Mouse (Mus musculus) heart, adult 11 months (tissue): Measurements from ENCODE around the gene Sez6.
A peak's percentile ranks its signal among the peaks of the same experiment; 100 is the strongest.

Source experiments
- DNase-seq: peaks from one replicate; pipeline ENCODE4 v3.0.0; 2022

Gene Sez6

DNA sequence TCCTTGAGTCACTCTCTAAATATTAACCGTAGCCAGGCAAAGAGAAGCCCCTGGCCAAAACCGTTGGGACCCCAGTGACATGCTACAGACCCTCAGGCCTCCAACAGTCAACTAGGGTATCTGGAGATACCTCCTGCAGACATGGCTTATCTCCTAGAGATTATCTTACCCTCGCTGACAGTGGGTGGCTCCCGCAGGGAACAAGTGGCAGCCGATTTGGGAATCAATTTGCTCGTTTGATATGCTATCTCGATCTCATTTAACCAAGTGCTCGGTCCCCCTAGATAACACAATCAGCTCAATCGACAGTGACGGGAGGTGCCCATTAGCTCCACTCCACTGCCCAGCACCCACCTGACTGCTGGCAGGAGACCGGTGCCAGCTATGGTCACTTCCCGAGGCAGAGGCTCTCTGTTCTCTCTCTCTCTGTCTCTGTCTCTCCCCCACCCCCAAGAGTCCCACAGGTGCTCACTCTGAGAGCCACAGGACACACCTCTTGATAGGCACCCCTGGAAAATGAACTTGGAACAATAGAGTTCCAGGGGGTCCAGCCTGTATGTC lies 19.6 kb downstream of the Sez6 start:
- DNase-seq = no peak

DNA sequence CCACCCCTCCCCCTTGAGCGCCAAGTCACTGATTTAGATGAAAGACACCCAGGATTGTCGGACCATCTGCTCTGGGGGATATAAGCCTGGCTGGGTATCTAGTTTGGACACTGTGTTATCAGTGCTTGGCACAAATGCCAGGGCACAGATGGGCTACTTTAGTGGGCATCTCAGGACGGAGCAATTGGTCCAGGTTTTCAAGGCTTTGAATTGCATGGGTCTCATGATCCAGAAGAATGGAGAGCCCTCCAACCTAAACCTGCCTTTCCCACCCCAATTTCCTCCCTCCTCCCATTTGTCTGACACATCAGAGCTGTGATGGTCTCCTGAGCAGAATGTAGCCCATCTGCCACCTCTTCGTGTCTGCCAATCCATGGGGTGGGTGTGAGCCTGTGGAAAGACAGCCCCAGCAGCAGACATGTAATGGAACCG lies 20.2 kb downstream of the Sez6 start:
- DNase-seq = no peak

GRCm38 (mm10) chr11:77953671-77954070 lies 23.1 kb downstream of the Sez6 start:
- no peak for DNase-seq

DNA sequence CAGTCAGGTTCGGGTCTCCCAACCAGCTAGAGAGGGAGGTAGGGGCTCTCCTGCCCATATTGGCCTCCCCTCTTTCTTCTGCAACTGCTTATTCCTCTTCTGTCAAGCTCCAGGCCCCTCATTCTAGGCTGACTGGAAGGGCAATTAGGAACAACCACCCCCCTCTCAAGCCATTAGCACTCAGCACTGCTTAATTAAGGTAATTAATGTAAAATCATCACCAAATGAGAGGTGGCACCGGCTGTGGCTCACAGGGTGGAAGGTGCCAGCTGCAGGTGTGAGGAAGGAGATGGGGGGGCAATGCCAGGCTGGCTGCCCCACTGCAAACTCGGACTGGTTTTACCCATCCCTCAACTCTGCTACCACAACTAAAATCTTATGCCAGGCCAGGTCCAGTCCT lies 25.8 kb downstream of the Sez6 start:
- no peak for DNase-seq

GRCm38 (mm10) chr11:77958268-77958667 lies 27.7 kb downstream of the Sez6 start:
- peak; percentile 84 for DNase-seq

DNA sequence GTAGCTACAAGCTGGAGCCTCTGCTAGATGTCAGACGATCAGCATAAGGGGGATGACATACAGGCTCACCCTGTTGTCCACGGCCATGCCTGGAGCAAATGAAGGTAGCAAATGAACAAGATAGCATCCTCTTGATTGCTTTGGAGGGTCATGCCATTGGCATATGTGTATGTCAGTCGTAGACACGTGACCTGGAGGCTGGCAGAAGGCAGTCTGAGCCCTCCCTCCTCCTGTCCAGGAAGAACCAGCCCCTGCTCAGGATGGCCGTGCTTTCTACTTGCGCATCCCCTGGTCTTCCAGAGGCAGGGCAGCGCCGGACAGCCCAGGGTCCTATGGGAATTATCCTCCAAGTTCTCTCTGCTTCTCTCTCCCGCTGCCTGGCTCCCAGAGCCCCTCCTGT lies 28.3 kb downstream of the Sez6 start:
- no peak for DNase-seq

GRCm38 (mm10) chr11:77960199-77960598 lies 29.6 kb downstream of the Sez6 start:
- DNase-seq = peak; percentile 86

DNA sequence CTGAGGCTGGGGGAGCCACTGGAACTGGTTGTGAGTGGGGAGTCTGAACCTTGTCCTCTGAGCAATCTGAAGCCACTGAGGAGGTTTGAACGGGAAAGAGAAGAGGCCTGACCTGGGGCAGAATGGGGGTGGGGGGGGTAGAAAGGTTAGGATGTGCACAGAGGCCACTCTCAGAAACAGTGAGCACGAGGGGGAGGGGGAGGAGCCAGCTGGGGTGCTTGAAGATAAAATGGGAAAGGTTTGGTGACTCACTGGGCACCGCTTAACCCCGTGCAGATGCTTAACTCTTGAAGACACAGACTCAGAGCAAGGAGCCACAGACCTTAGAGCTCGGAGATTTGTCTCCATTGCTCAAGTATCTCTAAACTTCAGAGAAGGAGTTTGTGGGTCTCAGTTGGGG lies 30.3 kb downstream of the Sez6 start:
- DNase-seq = no peak

GRCm38 (mm10) chr11:77962946-77963345 lies 32.3 kb downstream of the Sez6 start:
- no peak for DNase-seq

DNA sequence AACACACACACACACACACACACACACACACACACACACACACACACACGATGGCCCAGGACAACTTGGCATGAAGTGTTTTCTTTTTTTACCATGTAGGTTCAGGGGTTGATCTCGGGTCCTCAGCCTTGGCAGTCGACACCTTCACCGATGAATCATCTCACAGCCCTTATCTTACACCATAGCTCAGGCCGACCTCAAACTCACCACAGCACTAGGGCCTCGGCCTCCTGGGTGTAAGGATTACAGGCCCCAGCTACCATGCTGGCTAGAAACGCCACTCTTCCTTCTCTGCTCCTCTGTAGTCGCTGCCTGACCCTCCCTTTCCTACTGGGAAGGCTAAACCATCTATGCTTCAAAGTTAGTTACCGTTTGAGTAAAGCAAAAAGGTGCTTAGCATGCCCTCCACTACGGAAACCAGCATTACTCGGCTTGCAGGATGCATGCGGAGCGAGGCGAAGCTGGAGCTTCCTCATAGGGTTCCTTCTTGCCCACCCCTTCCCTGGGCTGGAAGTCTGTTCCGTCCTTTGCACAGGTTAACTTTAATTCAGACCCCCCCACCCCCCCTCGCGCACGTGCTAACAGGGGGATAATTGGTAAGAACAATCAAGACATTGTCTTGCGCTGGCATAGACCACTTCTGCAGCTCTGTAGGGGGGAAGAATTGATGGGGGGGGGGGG lies 34.0 kb downstream of the Sez6 start:
- DNase-seq = no peak

DNA sequence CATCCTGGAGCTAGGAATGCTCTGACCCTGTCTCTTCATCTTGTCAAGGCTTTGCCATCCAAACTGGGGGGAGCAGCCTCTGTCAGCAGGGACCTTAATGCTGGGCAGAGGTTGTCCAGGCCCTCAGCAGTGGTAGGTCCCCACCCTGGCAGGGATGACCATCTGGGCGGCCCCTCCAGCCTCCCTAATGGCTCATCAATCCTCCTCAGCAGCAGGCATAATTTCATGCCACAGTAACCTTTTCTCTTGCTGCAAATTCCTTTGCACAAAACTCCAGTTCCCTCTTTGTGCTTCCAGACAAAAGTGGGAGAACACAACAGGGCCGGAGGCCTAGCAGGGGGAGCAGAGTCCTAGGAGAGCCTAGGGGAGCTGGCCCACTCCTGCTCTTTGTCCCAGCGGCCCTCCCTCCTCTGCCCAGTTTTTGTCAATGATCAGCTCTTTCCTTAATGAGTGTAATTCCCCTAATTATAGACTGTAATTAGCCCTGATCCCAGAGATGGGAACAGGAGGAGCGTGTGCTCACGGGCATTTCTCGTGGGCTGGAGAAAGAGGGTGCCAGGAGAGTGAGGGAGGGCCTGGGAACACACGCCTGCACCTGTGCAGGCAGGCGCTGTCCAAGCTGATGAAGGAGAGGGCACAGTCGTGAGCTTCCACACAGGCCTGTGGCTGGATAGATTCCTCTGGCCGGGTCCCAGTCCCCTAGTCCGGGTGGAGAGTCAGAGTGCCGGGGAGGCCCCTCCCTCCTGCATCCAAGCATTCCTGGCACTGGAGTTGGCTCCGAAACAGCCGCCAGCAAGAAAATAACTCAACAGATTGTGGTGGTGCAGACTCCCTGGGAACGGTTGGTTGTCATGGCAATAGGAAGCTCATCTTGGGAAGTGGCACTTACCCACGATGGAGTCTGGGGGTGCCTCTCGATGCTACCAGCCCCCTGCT lies 34.8 kb downstream of the Sez6 start:
- DNase-seq = peak; percentile 91

DNA sequence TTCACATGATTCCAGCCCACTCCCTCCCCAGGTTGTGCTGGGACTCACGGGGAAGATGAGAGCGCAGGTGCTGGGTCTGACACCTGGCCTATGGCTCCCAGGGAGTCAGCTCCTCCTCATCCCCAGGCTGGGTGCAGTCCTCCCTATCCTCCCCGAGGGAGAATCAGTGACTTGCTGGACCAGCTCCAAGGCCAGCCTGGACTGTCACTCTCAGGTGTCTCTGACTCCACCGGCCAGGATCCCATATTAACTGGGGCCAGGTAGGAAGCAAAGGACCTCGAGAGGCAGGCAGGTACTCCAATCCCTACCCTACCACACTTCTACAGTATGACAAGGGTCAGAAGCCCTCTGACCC lies 35.4 kb downstream of the Sez6 start:
- peak; percentile 85 for DNase-seq

- DNase-seq = peak; percentile 90
Observed at GRCm38 (mm10) chr11:77967114-77967513, 36.5 kb downstream of the Sez6 start.

DNA sequence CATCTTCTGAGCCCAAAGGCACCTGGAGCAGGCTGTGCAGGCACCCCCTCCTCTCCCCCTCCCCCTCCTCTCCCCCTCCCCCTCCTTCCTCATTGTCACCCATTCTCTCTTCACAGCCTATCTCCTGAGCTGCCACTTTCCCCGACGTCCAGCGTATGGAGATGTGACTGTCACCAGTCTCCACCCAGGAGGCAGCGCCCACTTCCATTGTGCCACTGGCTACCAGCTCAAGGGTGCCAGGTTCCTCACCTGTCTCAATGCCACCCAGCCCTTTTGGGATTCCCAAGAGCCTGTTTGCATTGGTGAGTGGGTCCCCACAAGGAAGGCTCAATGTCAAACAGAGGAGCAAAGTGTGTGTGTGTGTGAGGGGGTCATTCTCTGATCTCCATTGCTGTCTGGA lies 38.2 kb downstream of the Sez6 start:
- peak; percentile 87 for DNase-seq

GRCm38 (mm10) chr11:77970718-77971117 lies 40.1 kb downstream of the Sez6 start:
- DNase-seq = no peak

DNA sequence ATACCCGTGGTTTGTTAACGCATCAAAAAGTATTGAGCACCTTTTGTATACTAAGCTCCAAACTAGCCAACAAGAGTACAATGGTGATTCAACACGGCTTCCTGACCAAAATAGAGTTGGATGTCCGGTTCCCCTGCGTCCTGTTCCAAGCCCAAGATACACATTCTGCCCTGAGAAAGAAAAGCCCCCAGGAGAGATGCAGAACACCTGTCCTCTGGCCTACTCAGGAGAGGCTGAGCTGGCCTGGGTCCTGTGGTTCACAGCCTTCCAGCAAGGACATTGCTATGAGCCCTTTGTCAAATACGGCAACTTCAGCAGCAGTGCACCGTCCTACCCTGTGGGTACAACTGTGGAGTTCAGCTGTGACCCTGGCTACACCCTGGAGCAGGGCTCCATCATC lies 42.9 kb downstream of the Sez6 start:
- DNase-seq = peak; percentile 94

DNA sequence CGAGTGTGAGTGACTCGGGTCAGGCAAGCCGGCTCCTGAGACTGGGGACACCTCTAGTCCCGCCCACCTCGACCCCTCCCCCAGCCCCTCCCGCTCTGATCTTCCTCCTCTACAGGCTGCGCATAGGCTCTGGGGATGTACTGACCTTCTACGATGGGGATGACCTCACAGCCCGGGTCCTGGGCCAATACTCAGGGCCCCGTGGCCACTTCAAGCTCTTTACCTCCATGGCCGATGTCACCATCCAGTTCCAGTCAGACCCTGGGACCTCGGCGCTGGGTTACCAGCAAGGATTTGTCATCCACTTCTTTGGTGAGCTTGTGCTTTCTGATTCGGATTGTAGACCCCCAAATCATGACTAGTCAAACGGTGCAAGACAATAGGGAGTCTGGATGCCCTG lies 43.7 kb downstream of the Sez6 start:
- DNase-seq = peak; percentile 92

DNA sequence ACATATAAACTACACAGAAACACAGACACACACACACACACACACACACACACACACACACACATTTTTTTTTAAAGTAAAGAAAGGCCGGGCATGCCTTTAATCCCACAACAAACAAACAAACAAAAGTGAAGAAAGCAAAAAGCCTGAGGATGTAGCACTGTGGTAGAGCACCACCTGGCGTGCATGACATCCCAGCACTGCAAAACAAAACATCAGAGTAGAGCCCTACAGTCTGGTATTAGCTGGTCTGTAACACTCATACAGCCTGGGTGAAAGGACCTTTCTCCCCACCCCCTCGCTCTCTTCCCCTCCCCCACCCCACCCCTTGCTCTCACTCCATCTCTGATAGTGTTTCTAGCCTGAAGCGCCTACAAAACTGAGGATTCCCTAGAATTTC lies 45.3 kb downstream of the Sez6 start:
- no peak for DNase-seq

GRCm38 (mm10) chr11:77978161-77978560 lies 47.6 kb downstream of the Sez6 start:
- DNase-seq = no peak

GRCm38 (mm10) chr11:77979221-77979809 lies 48.7 kb downstream of the Sez6 start:
- DNase-seq = no peak

GRCm38 (mm10) chr11:77980281-77981204 lies 49.9 kb downstream of the Sez6 start:
- no peak for DNase-seq
